Mouse (Mus musculus) stomach, embryonic 15.5 days (tissue): ENCODE measurements at regions not wholly inside any gene's neighbourhood (a gene's known extent, or its start where the extent isn't known, plus 50 kb on each side); places are given as distances from the start of the nearest gene placed in this dataset.
A peak's percentile ranks its signal among the peaks of the same experiment; 100 is the strongest.

Source experiments
- ATAC-seq: fragments of 200-750 bp; cut with Nextera tagmentation; 2 replicates; pipeline ENCODE4 v1.8.0; 2017; ENCODE audit warnings: low read depth, moderate number of reproducible peaks, moderate TSS enrichment; ENCODE audit not compliant: insufficient read depth, low FRiP score
- H3K27ac ChIP-seq: fragments of 300-500 bp; sonication (generic); 2 replicates; pipeline ENCODE4 v1.5.1; 2015; ENCODE audit warnings: mild to moderate bottlenecking, inconsistent platforms
- H3K27me3 ChIP-seq: fragments of 300-500 bp; sonication (generic); replicated peaks from 2 replicates; pipeline ENCODE4 v1.6.1; 2015; ENCODE audit warnings: inconsistent platforms
- H3K36me3 ChIP-seq: fragments of 300-500 bp; sonication (generic); 2 replicates; pipeline ENCODE4 v1.6.1; 2015; ENCODE audit warnings: inconsistent platforms
- H3K4me1 ChIP-seq: fragments of 300-500 bp; sonication (generic); 2 replicates; pipeline ENCODE4 v1.6.1; 2015; ENCODE audit warnings: inconsistent platforms
- H3K4me2 ChIP-seq: fragments of 300-500 bp; sonication (generic); 2 replicates; pipeline ENCODE4 v1.6.1; 2015; ENCODE audit warnings: mild to moderate bottlenecking, inconsistent platforms
- H3K4me3 ChIP-seq: fragments of 300-500 bp; sonication (generic); replicated peaks from 2 replicates; pipeline ENCODE4 v1.5.1; 2015; ENCODE audit warnings: inconsistent platforms
- H3K9ac ChIP-seq: fragments of 300-500 bp; sonication (generic); 2 replicates; pipeline ENCODE4 v1.6.1; 2015; ENCODE audit warnings: inconsistent platforms
- H3K9me3 ChIP-seq: fragments of 300-500 bp; sonication (generic); 2 replicates; pipeline ENCODE4 v1.6.1; 2016; ENCODE audit warnings: inconsistent platforms
- WGBS: fragments of 180-500 bp; shearing (Covaris S2); methylation state at CpG from one replicate; pipeline ENCODE4 v1.1.7; 2015; 5-methylcytosine and 5-hydroxymethylcytosine counted together

- H3K9ac ChIP-seq = no peak overlapping the region
- ATAC-seq = no peak
Measured at GRCm38 (mm10) chr6:15501063-15501462, 219.4 kb upstream of the Mdfic start.

GRCm38 (mm10) chr6:15509314-15509713 lies 211.1 kb upstream of the Mdfic start:
- H3K4me3 ChIP-seq = no peak overlapping the region
- 27% methylated on average over 2 of the region's 2 CpGs for WGBS
- no peak overlapping the region for H3K4me2 ChIP-seq
- H3K27me3 ChIP-seq = no peaks in the 10 kb centered on the region
- no peak for ATAC-seq
- no peak overlapping the region for H3K9ac ChIP-seq
- no peaks in the 10 kb centered on the region for H3K9me3 ChIP-seq
- no peaks in the 10 kb centered on the region for H3K4me1 ChIP-seq
- H3K27ac ChIP-seq = no peak overlapping the region
- H3K36me3 ChIP-seq = no peaks in the 10 kb centered on the region

More at GRCm38 (mm10) chr6:15501063-15501462, 219.4 kb upstream of the Mdfic start:
- no peak overlapping the region for H3K4me3 ChIP-seq
- H3K4me2 ChIP-seq = no peak overlapping the region
- no peaks in the 10 kb centered on the region for H3K4me1 ChIP-seq
- no peaks in the 10 kb centered on the region for H3K27me3 ChIP-seq
- no peaks in the 10 kb centered on the region for H3K9me3 ChIP-seq
- 61% methylated on average over 4 of the region's 4 CpGs for WGBS
- H3K36me3 ChIP-seq = no peaks in the 10 kb centered on the region
- no peak overlapping the region for H3K27ac ChIP-seq

- Histone ChIP-seq H3K4me3 (no peak overlapping the region), H3K9ac (no peak overlapping the region), H3K4me1 (no peaks in the 10 kb centered on the region), H3K27ac (no peak overlapping the region), H3K9me3 (no peaks in the 10 kb centered on the region), H3K36me3 (no peaks in the 10 kb centered on the region), H3K27me3 (no peaks in the 10 kb centered on the region), H3K4me2 (no peak overlapping the region)
- 63% methylated on average over 2 of the region's 2 CpGs for WGBS
- no peak for ATAC-seq
Measured at GRCm38 (mm10) chr6:15537279-15537678, 183.2 kb upstream of the Mdfic start.

GRCm38 (mm10) chr6:15541969-15542368 lies 178.5 kb upstream of the Mdfic start:
- H3K4me2 ChIP-seq = no peak overlapping the region
- no peak overlapping the region for H3K9ac ChIP-seq
- no peaks in the 10 kb centered on the region for H3K27me3 ChIP-seq
- no peak for ATAC-seq
- 75% methylated on average over 4 of the region's 4 CpGs for WGBS
- H3K27ac ChIP-seq = no peak overlapping the region
- H3K4me1 ChIP-seq = no peaks in the 10 kb centered on the region
- no peaks in the 10 kb centered on the region for H3K36me3 ChIP-seq
- H3K9me3 ChIP-seq = no peaks in the 10 kb centered on the region
- H3K4me3 ChIP-seq = no peak overlapping the region

- H3K4me2 ChIP-seq = no peak overlapping the region
- no peaks in the 10 kb centered on the region for H3K4me1 ChIP-seq
- no peaks in the 10 kb centered on the region for H3K27me3 ChIP-seq
- no peak overlapping the region for H3K4me3 ChIP-seq
- H3K9ac ChIP-seq = no peak overlapping the region
- no peaks in the 10 kb centered on the region for H3K36me3 ChIP-seq
- H3K27ac ChIP-seq = 0 out of 2 replicates have a peak overlapping the region, but pooled peaks have one; percentile 48
- WGBS = 60% methylated on average over 14 of the region's 14 CpGs
- H3K9me3 ChIP-seq = no peaks in the 10 kb centered on the region
- no peak for ATAC-seq
Measured at GRCm38 (mm10) chr6:15543516-15544080, 176.9 kb upstream of the Mdfic start.

- Histone ChIP-seq H3K27me3 (no peaks in the 10 kb centered on the region), H3K4me2 (no peak overlapping the region), H3K36me3 (no peaks in the 10 kb centered on the region), H3K4me1 (no peaks in the 10 kb centered on the region), H3K4me3 (no peak overlapping the region), H3K9ac (no peak overlapping the region), H3K27ac (no peak overlapping the region), H3K9me3 (no peaks in the 10 kb centered on the region)
- WGBS = 69% methylated on average over 2 of the region's 2 CpGs
- no peak for ATAC-seq
Measured at GRCm38 (mm10) chr6:15548833-15549232, 171.6 kb upstream of the Mdfic start.

- H3K4me1 ChIP-seq = no peaks in the 10 kb centered on the region
- no peak for ATAC-seq
- H3K36me3 ChIP-seq = no peaks in the 10 kb centered on the region
- 35% methylated on average over 1 of the region's 1 CpGs for WGBS
- H3K9me3 ChIP-seq = no peaks in the 10 kb centered on the region
- H3K4me2 ChIP-seq = no peak overlapping the region
- no peak overlapping the region for H3K9ac ChIP-seq
- H3K27ac ChIP-seq = no peak overlapping the region
- no peak overlapping the region for H3K4me3 ChIP-seq
- H3K27me3 ChIP-seq = no peaks in the 10 kb centered on the region
Measured at GRCm38 (mm10) chr6:15592780-15593179, 127.7 kb upstream of the Mdfic start.

- Histone ChIP-seq H3K27me3 (no peaks in the 10 kb centered on the region), H3K9ac (no peak overlapping the region), H3K4me2 (no peak overlapping the region), H3K9me3 (no peaks in the 10 kb centered on the region), H3K36me3 (no peaks in the 10 kb centered on the region), H3K4me3 (no peak overlapping the region), H3K27ac (0 out of 2 replicates have a peak overlapping the region, but pooled peaks have one; percentile 63), H3K4me1 (no peaks in the 10 kb centered on the region)
- ATAC-seq = no peak
- WGBS = 24% methylated on average over 4 of the region's 4 CpGs
Measured at GRCm38 (mm10) chr6:15597226-15597983, 123.1 kb upstream of the Mdfic start.

GRCm38 (mm10) chr6:15610208-15610607 lies 110.3 kb upstream of the Mdfic start:
- H3K27me3 ChIP-seq = no peaks in the 10 kb centered on the region
- no peaks in the 10 kb centered on the region for H3K36me3 ChIP-seq
- H3K9me3 ChIP-seq = no peaks in the 10 kb centered on the region

GRCm38 (mm10) chr6:15625910-15626564 lies 94.4 kb upstream of the Mdfic start:
- no peaks in the 10 kb centered on the region for H3K9me3 ChIP-seq
- no peaks in the 10 kb centered on the region for H3K36me3 ChIP-seq
- H3K27me3 ChIP-seq = no peaks in the 10 kb centered on the region
- no peak overlapping the region for H3K4me2 ChIP-seq
- H3K27ac ChIP-seq = no peak overlapping the region
- WGBS = 79% methylated on average over 3 of the region's 3 CpGs
- H3K4me3 ChIP-seq = no peak overlapping the region
- no peak for ATAC-seq
- no peak overlapping the region for H3K9ac ChIP-seq
- H3K4me1 ChIP-seq = no peaks in the 10 kb centered on the region

More at GRCm38 (mm10) chr6:15610208-15610607, 110.3 kb upstream of the Mdfic start:
- Histone ChIP-seq H3K27ac (no peak overlapping the region), H3K9ac (no peak overlapping the region), H3K4me2 (no peak overlapping the region), H3K4me1 (no peaks in the 10 kb centered on the region), H3K4me3 (no peak overlapping the region)
- ATAC-seq = no peak

- 81% methylated on average over 14 of the region's 14 CpGs for WGBS
Measured at GRCm38 (mm10) chr6:15638548-15638947, 81.9 kb upstream of the Mdfic start.

GRCm38 (mm10) chr6:15639378-15639777 lies 81.1 kb upstream of the Mdfic start:
- Histone ChIP-seq H3K4me2 (no peak overlapping the region), H3K27me3 (no peaks in the 10 kb centered on the region), H3K27ac (no peak overlapping the region), H3K36me3 (no peaks in the 10 kb centered on the region), H3K4me1 (no peaks in the 10 kb centered on the region), H3K9me3 (no peaks in the 10 kb centered on the region), H3K9ac (no peak overlapping the region), H3K4me3 (no peak overlapping the region)
- no peak for ATAC-seq
- 53% methylated on average over 4 of the region's 4 CpGs for WGBS

More at GRCm38 (mm10) chr6:15638548-15638947, 81.9 kb upstream of the Mdfic start:
- ATAC-seq = no peak
- H3K4me2 ChIP-seq = no peak overlapping the region
- no peaks in the 10 kb centered on the region for H3K36me3 ChIP-seq
- no peak overlapping the region for H3K9ac ChIP-seq
- no peak overlapping the region for H3K4me3 ChIP-seq
- H3K9me3 ChIP-seq = no peaks in the 10 kb centered on the region
- no peaks in the 10 kb centered on the region for H3K27me3 ChIP-seq
- no peak overlapping the region for H3K27ac ChIP-seq
- no peaks in the 10 kb centered on the region for H3K4me1 ChIP-seq
